Comparison of ENCODE assay signal across 27 mouse cellular contexts in genomic region chr3:51849462-51849861, GRCm38 (mm10).
A peak's percentile ranks its signal among the peaks of the same experiment; 100 is the strongest.
DNase-seq lines count a peak whose midpoint lies in the region; ATAC-seq and TF ChIP-seq lines count a peak whose summit lies in the region.
"Had no signal": no experiment of that assay in that cellular context is flagged by ENCODE, and none has a peak within 500 bp of the region (broad histone marks: within the 10 kb centered on the region; RNA-seq: fewer than 3 reads in every experiment).

No protein-coding gene starts in this region.

- intact Hi-C loops in heart, postnatal 25 days (cut with DNase I) = no loop called here

- ATAC-seq in heart, embryonic 14.5 days (ENCODE audit: insufficient number of reproducible peaks, insufficient read depth, low FRiP score, low read depth) = no peak
- ATAC-seq in hindbrain, embryonic 15.5 days (ENCODE audit: low FRiP score, low read depth) = no peak
- no peak for ATAC-seq in hindbrain, postnatal 0 days
- ATAC-seq in intestine, embryonic 14.5 days (replicated peaks; ENCODE audit: low FRiP score, low TSS enrichment, low read depth) = no peak
- ATAC-seq in intestine, embryonic 16.5 days = peak; percentile 56; the same call in 1 of the 2 replicates
- ATAC-seq: activated CD4-positive, CD25-positive, alpha-beta regulatory T cell, adult 4 months; forebrain, embryonic 13.5 days had no signal

- no peak overlapping the region for H3K27ac ChIP-seq in heart, embryonic 14.5 days (replicated peaks in 1 of 2; ENCODE audit: control insufficient read depth in 1 of 2, insufficient read depth in 1 of 2, low read depth in 2 of 2, low read length in 2 of 2)
- 0 out of 2 replicates have a peak overlapping the region, but pooled peaks have one; percentile 31 for H3K27ac ChIP-seq in hindbrain, embryonic 15.5 days (replicated peaks)
- H3K27ac ChIP-seq in hindbrain, postnatal 0 days = no peak overlapping the region
- 0 out of 2 replicates have a peak overlapping the region, but pooled peaks have one; percentile 19 for H3K27ac ChIP-seq in intestine, embryonic 14.5 days (ENCODE audit: low read depth)
- 0 out of 2 replicates have a peak overlapping the region, but pooled peaks have one; percentile 14 for H3K27ac ChIP-seq in intestine, embryonic 16.5 days (ENCODE audit: low read length)
- H3K27ac ChIP-seq: embryonic facial prominence, embryonic 13.5 days; forebrain, embryonic 13.5 days; gastrocnemius, adult 2 months; left cerebral cortex, adult 2 months; liver, embryonic 13.5 days; midbrain, embryonic 12.5 days had no signal

- H3K27me3 ChIP-seq in heart, embryonic 14.5 days (ENCODE audit: control insufficient read depth, insufficient read depth, low read length) = no peaks in the 10 kb centered on the region
- no peaks in the 10 kb centered on the region for H3K27me3 ChIP-seq in hindbrain, embryonic 15.5 days
- H3K27me3 ChIP-seq in hindbrain, postnatal 0 days (ENCODE audit: insufficient read depth, low read length) = no peaks in the 10 kb centered on the region
- H3K27me3 ChIP-seq in intestine, embryonic 14.5 days (replicated peaks; ENCODE audit: control insufficient read depth, insufficient read depth, low read length) = no peaks in the 10 kb centered on the region
- no peaks in the 10 kb centered on the region for H3K27me3 ChIP-seq in intestine, embryonic 16.5 days (replicated peaks; ENCODE audit: control insufficient read depth, insufficient read depth, low read length)
- H3K27me3 ChIP-seq: embryonic facial prominence, embryonic 13.5 days; forebrain, embryonic 13.5 days; liver, embryonic 13.5 days; midbrain, embryonic 12.5 days had no signal

- H3K9ac ChIP-seq in heart, embryonic 14.5 days (ENCODE audit: low read length) = no peak overlapping the region
- H3K9ac ChIP-seq in hindbrain, embryonic 15.5 days = no peak overlapping the region
- H3K9ac ChIP-seq in hindbrain, postnatal 0 days (replicated peaks; ENCODE audit: low read length) = no peak overlapping the region
- no peak overlapping the region for H3K9ac ChIP-seq in intestine, embryonic 14.5 days (ENCODE audit: low read length)
- no peak overlapping the region for H3K9ac ChIP-seq in intestine, embryonic 16.5 days (ENCODE audit: low read depth, low read length)
- H3K9ac ChIP-seq: embryonic facial prominence, embryonic 13.5 days; forebrain, embryonic 13.5 days; liver, embryonic 13.5 days; lung, embryonic 14.5 days; midbrain, embryonic 12.5 days had no signal

- peak overlapping the region; percentile 18; the same call in 1 of the 2 replicates for H3K4me2 ChIP-seq in heart, embryonic 14.5 days (ENCODE audit: low read length)
- H3K4me2 ChIP-seq in hindbrain, embryonic 15.5 days = no peak overlapping the region
- H3K4me2 ChIP-seq in hindbrain, postnatal 0 days (ENCODE audit: low read depth, low read length) = no peak overlapping the region
- no peak overlapping the region for H3K4me2 ChIP-seq in intestine, embryonic 14.5 days (ENCODE audit: low read length)
- peak overlapping the region; percentile 18; the same call in 1 of the 2 replicates for H3K4me2 ChIP-seq in intestine, embryonic 16.5 days (ENCODE audit: low read depth, low read length)
- H3K4me2 ChIP-seq: embryonic facial prominence, embryonic 13.5 days; forebrain, embryonic 13.5 days; liver, embryonic 13.5 days; lung, embryonic 14.5 days; midbrain, embryonic 12.5 days had no signal

- TF ChIP-seq CTCF in hindbrain, postnatal 0 days (IDR thresholded peaks at IDR 0.05; ENCODE audit: low read depth) = no peak

- peaks cover 7% of the 10 kb centered on the region in 2 experiments; a peak in 3 of 4 replicates for H3K4me1 ChIP-seq in heart, embryonic 14.5 days (ENCODE audit: control insufficient read depth in 2 of 2, insufficient read depth in 2 of 2, low read length in 2 of 2)
- H3K4me1 ChIP-seq in hindbrain, embryonic 15.5 days (replicated peaks) = peaks cover 11% of the 10 kb centered on the region
- no peaks in the 10 kb centered on the region for H3K4me1 ChIP-seq in hindbrain, postnatal 0 days (ENCODE audit: insufficient read depth, low read length)
- H3K4me1 ChIP-seq in intestine, embryonic 14.5 days (replicated peaks; ENCODE audit: control insufficient read depth, insufficient read depth, low read length) = peaks cover 10% of the 10 kb centered on the region; the same call in 1 of the 2 replicates
- peaks cover 9% of the 10 kb centered on the region for H3K4me1 ChIP-seq in intestine, embryonic 16.5 days (ENCODE audit: control insufficient read depth, insufficient read depth, low read length)
- H3K4me1 ChIP-seq: forebrain, embryonic 13.5 days; midbrain, embryonic 12.5 days had no signal

- no peak overlapping the region for H3K4me3 ChIP-seq in heart, embryonic 14.5 days (ENCODE audit: control insufficient read depth in 1 of 2, insufficient read depth in 1 of 2, low read depth in 1 of 2, low read length in 2 of 2)
- no peak overlapping the region for H3K4me3 ChIP-seq in hindbrain, embryonic 15.5 days
- no peak overlapping the region for H3K4me3 ChIP-seq in hindbrain, postnatal 0 days (ENCODE audit: low read length)
- H3K4me3 ChIP-seq in intestine, embryonic 14.5 days (ENCODE audit: low read depth, low read length) = no peak overlapping the region
- H3K4me3 ChIP-seq in intestine, embryonic 16.5 days (ENCODE audit: low read length) = no peak overlapping the region
- H3K4me3 ChIP-seq: embryonic facial prominence, embryonic 13.5 days; erythroblast, embryonic 14.5 days; forebrain, embryonic 13.5 days; gastrocnemius, adult 2 months; left cerebral cortex, adult 2 months; liver, embryonic 13.5 days; midbrain, embryonic 12.5 days had no signal

- H3K36me3 ChIP-seq in heart, embryonic 14.5 days (ENCODE audit: control insufficient read depth, insufficient read depth, low read length) = no peaks in the 10 kb centered on the region
- H3K36me3 ChIP-seq in hindbrain, embryonic 15.5 days = no peaks in the 10 kb centered on the region
- H3K36me3 ChIP-seq in hindbrain, postnatal 0 days (ENCODE audit: insufficient read depth, low read length) = no peaks in the 10 kb centered on the region
- no peaks in the 10 kb centered on the region for H3K36me3 ChIP-seq in intestine, embryonic 14.5 days (ENCODE audit: control insufficient read depth, insufficient read depth, low read length)
- H3K36me3 ChIP-seq in intestine, embryonic 16.5 days (ENCODE audit: control insufficient read depth, insufficient read depth, low read length) = no peaks in the 10 kb centered on the region
- H3K36me3 ChIP-seq: liver, embryonic 13.5 days; midbrain, embryonic 12.5 days had no signal

- no peaks in the 10 kb centered on the region for H3K9me3 ChIP-seq in heart, embryonic 14.5 days (ENCODE audit: control insufficient read depth, low read length)
- H3K9me3 ChIP-seq in hindbrain, embryonic 15.5 days = no peaks in the 10 kb centered on the region
- no peaks in the 10 kb centered on the region for H3K9me3 ChIP-seq in hindbrain, postnatal 0 days (ENCODE audit: low read length)
- H3K9me3 ChIP-seq in intestine, embryonic 14.5 days (ENCODE audit: control insufficient read depth, low read length) = no peaks in the 10 kb centered on the region
- H3K9me3 ChIP-seq in intestine, embryonic 16.5 days (ENCODE audit: control insufficient read depth, low read length) = no peaks in the 10 kb centered on the region
- H3K9me3 ChIP-seq: embryonic facial prominence, embryonic 13.5 days; forebrain, embryonic 13.5 days; liver, embryonic 13.5 days; midbrain, embryonic 12.5 days had no signal

- no peak for DNase-seq in heart, postnatal 25 days (ENCODE audit: low spot score)
- DNase-seq in hindbrain, postnatal 0 days (ENCODE audit: low spot score) = no peak
- no peak for DNase-seq in intestine, embryonic 14.5 days (ENCODE audit: low spot score)
- DNase-seq in ovary, postnatal 10 days (ENCODE audit: low spot score) = no peak
- no peak for DNase-seq in left cerebral cortex, adult 18-20 months (ENCODE audit: low spot score in 2 of 2)
- DNase-seq: adrenal gland, adult 8-10 months; cerebellum, adult 18-20 months; cerebellum, postnatal 25 days; embryo, embryonic 11 days; gastrocnemius, adult 2 months; kidney, adult 18-20 months; kidney, postnatal 4 days; liver, embryonic 13.5 days; lung, embryonic 14.5 days; retina, postnatal 1 day; right cerebral cortex, postnatal 25 days; spleen, adult 18-20 months; thymus, postnatal 14 days had no signal

- 50% methylated on average over 6 of the region's 6 CpGs for WGBS in heart, embryonic 14.5 days
- WGBS in hindbrain, embryonic 15.5 days = 79% methylated on average over 6 of the region's 6 CpGs
- WGBS in hindbrain, postnatal 0 days = 93% methylated on average over 6 of the region's 6 CpGs
- WGBS in intestine, embryonic 14.5 days = 22% methylated on average over 6 of the region's 6 CpGs
- WGBS in intestine, embryonic 16.5 days = 17% methylated on average over 6 of the region's 6 CpGs

Comparison
In these comparisons a context has a peak if more than half of its experiments do, and no peak if none do; other contexts are left out.
1. H3K27ac ChIP-seq: peak in hindbrain, embryonic 15.5 days (single experiment), intestine, embryonic 14.5 days (single experiment) and intestine, embryonic 16.5 days (single experiment); none in heart, embryonic 14.5 days (0 of 2) and hindbrain, postnatal 0 days (single experiment).
2. H3K4me2 ChIP-seq: peak in heart, embryonic 14.5 days (single experiment) and intestine, embryonic 16.5 days (single experiment); none in hindbrain, embryonic 15.5 days (single experiment), hindbrain, postnatal 0 days (single experiment) and intestine, embryonic 14.5 days (single experiment).